Mouse (Mus musculus): ENCODE measurements around the gene Gm15446. TPM values are rescaled to one million over a fixed set of nuclear protein-coding genes. Genes with fewer than 3 reads are reported as not detected.
"Not testable (repeated sequence)": the region's sequence is repeated elsewhere in the genome, so short reads cannot be mapped to it uniquely, and the experiment has no call there.

The Gm15446 gene
- polyA plus RNA-seq (2015; fragmentation: Nextera tagmentation; extraction: Ambion mirVana) = 0.45 and 0.49 TPM in 2 replicates

DNA sequence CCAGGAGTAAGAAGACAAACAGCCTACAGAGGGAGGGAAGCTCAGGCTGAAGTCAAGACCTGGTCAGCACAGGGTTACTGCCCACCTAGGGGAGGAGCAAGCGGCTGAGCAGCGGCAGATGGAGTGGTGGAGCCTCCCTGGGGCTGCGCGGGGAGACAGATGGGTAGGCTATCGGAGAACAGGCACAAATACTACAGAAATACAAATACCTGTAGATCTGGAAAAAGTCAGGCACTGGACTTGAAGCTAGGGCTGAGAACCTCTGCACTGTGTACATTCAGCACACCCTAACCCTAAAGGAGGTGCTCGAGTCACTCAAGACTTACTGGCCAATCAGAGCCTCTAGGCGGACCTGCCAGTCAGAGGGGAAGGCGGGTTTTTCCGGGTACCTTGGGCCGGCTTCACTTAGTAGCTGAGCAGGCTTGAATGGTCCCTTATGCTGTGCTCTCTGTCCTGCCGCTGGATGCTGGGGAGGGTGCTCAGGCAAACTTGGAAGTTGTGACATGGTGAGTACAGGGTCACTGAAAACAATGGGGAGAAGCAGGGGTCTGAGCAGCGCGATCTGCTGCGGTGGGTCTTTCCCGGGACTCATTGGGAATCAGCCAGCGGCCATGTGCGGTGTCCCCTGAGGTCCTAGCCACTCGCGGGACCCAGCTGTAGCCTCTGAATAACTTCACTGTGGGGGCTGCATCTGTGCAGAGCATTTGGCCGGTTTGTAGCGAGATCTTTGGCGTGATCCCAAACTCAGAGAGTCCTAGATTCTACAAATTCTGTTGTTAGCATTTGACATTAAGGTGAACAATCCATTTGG is at the start of gene Gm15446:
Gm15446 (plus strand) TSS at position 140 of the 811 bp plus-strand sequence.
- H3K4me1 ChIP-seq (replicated peaks) = peaks cover 14% of the 10 kb centered on the region
- WGBS = under 1% methylated on average over 22 of the region's 22 CpGs
- not testable (repeated sequence) for H3K27me3 ChIP-seq, H3K9me3 ChIP-seq, H3K36me3 ChIP-seq
- H3K4me3 ChIP-seq = peak within 1 kb of the TSS; percentile 53
- H3K9ac ChIP-seq = peak within 1 kb of the TSS; percentile 71
- peak within 1 kb of the TSS; percentile 61 for H3K27ac ChIP-seq (replicated peaks)
- ATAC-seq (ENCODE audit: low read depth) = peak; percentile 99
- peak within 1 kb of the TSS; percentile 59 for H3K4me2 ChIP-seq

GRCm38 (mm10) chr5:109924129-109924528 is 929 bp downstream of the Gm15446 start:
- WGBS = 2% methylated on average over 2 of the region's 2 CpGs
- H3K27ac ChIP-seq (replicated peaks) = peak overlapping the region; percentile 61
- H3K27me3 ChIP-seq, H3K36me3 ChIP-seq, H3K9me3 ChIP-seq: not testable (repeated sequence)
- H3K9ac ChIP-seq = peak overlapping the region; percentile 71
- 0 out of 2 replicates have a peak, but pooled peaks have one; percentile 33 for ATAC-seq (ENCODE audit: low read depth)
- peaks cover 14% of the 10 kb centered on the region for H3K4me1 ChIP-seq (replicated peaks)
- peak overlapping the region; percentile 59 for H3K4me2 ChIP-seq
- peak overlapping the region; percentile 53 for H3K4me3 ChIP-seq

GRCm38 (mm10) chr5:109924936-109925335 is 1.7 kb downstream of the Gm15446 start:
- 0 out of 2 replicates have a peak overlapping the region, but pooled peaks have one; percentile 34 for H3K9ac ChIP-seq
- no peak for ATAC-seq (ENCODE audit: low read depth)
- H3K4me3 ChIP-seq = no peak overlapping the region
- H3K4me1 ChIP-seq (replicated peaks) = peaks cover 14% of the 10 kb centered on the region
- H3K27me3 ChIP-seq = no peaks in the 10 kb centered on the region
- H3K4me2 ChIP-seq = 0 out of 2 replicates have a peak overlapping the region, but pooled peaks have one; percentile 9
- no peaks in the 10 kb centered on the region for H3K9me3 ChIP-seq
- H3K27ac ChIP-seq (replicated peaks) = no peak overlapping the region
- H3K36me3 ChIP-seq = 0 out of 2 replicates have a peak, but pooled peaks cover 3% of the 10 kb centered on the region

DNA sequence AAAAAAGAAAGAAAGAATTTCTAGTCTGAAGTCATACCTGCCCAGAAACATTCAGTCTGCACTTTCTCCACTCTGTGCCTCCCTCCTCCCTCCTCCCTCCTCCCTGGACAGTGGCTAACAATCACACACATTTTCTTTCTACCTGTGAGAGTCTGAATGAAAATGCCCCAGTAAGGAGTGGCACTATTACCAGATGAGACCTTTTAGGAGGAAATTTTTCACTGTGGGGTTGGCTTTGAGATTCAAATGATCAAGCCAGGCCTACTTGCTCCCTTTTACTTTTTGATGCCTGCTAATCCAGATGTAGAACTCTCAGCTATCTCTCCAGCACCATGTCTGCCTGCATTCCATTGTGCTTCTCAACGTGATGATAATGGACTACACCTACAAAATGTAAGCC is 27.1 kb downstream of the Gm15446 start:
- Histone ChIP-seq H3K4me2 (no peak overlapping the region), H3K4me3 (no peak overlapping the region), H3K9ac (no peak overlapping the region), H3K9me3 (no peaks in the 10 kb centered on the region), H3K4me1 (replicated peaks) (no peaks in the 10 kb centered on the region), H3K27me3 (no peaks in the 10 kb centered on the region), H3K36me3 (no peaks in the 10 kb centered on the region), H3K27ac (replicated peaks) (no peak overlapping the region)
- no CpG with 5 or more reads among the region's 1 CpGs for WGBS
- ATAC-seq (ENCODE audit: low read depth) = no peak

GRCm38 (mm10) chr5:109980743-109981142 is 57.5 kb downstream of the Gm15446 start:
- H3K4me1 ChIP-seq (replicated peaks); H3K9me3 ChIP-seq; ATAC-seq (ENCODE audit: low read depth); H3K27ac ChIP-seq (replicated peaks); H3K4me2 ChIP-seq; H3K36me3 ChIP-seq; H3K27me3 ChIP-seq; H3K4me3 ChIP-seq; H3K9ac ChIP-seq: not testable (repeated sequence)
- no CpG with 5 or more reads among the region's 2 CpGs for WGBS

Other genes starting within 250 kb of the Gm15446 start
- 1.3 and 2.1 TPM in 2 replicates for gene 5430403G16Rik, start 232.4 kb upstream of the Gm15446 start, polyA plus RNA-seq (2015; fragmentation: Nextera tagmentation; extraction: Ambion mirVana)
- 4.5 and 4.6 TPM in 2 replicates for gene 4930522L14Rik, start 171.5 kb upstream of the Gm15446 start, polyA plus RNA-seq (2015; fragmentation: Nextera tagmentation; extraction: Ambion mirVana)
- 25.7 and 27.0 TPM in 2 replicates for gene Zfp932, start 73.1 kb downstream of the Gm15446 start, polyA plus RNA-seq (2015; fragmentation: Nextera tagmentation; extraction: Ambion mirVana)
- 3.5 and 4.0 TPM in 2 replicates for gene Gm17655, start 149.1 kb downstream of the Gm15446 start, polyA plus RNA-seq (2015; fragmentation: Nextera tagmentation; extraction: Ambion mirVana)
- 0.32 and 0.73 TPM in 2 replicates for gene Gm35315, start 171.0 kb downstream of the Gm15446 start, polyA plus RNA-seq (2015; fragmentation: Nextera tagmentation; extraction: Ambion mirVana)
- 1.8 and 2.4 TPM in 2 replicates for gene Plcxd1, start 176.6 kb downstream of the Gm15446 start, polyA plus RNA-seq (2015; fragmentation: Nextera tagmentation; extraction: Ambion mirVana)
- gene Gtpbp6, start 184.8 kb downstream of the Gm15446 start, polyA plus RNA-seq (2015; fragmentation: Nextera tagmentation; extraction: Ambion mirVana) = 49.4 and 58.0 TPM in 2 replicates
- 11.8 and 12.5 TPM in 2 replicates for gene Zfp605, start 186.7 kb downstream of the Gm15446 start, polyA plus RNA-seq (2015; fragmentation: Nextera tagmentation; extraction: Ambion mirVana)
- 99.2 and 102 TPM in 2 replicates for gene Chfr, start 212.4 kb downstream of the Gm15446 start, polyA plus RNA-seq (2015; fragmentation: Nextera tagmentation; extraction: Ambion mirVana)